Mouse (Mus musculus) intestine, postnatal 0 days (tissue): ENCODE data around the gene Hps3. TPM values are rescaled to one million over a fixed set of nuclear protein-coding genes. Genes with fewer than 3 reads are reported as not detected.

Experiments
- ATAC-seq: fragments of 200-750 bp; cut with Nextera tagmentation; 2 replicates; pipeline ENCODE4 v1.8.0; 2017; ENCODE audit warnings: mild to moderate bottlenecking, moderate TSS enrichment, moderate library complexity
- H3K27ac ChIP-seq: fragments of 300-500 bp; sonication (generic); 2 replicates; pipeline ENCODE4 v1.5.1; 2014; ENCODE audit warnings: mild to moderate bottlenecking, low read depth, low read length, moderate library complexity
- H3K27me3 ChIP-seq: fragments of 300-500 bp; sonication (generic); replicated peaks from 2 replicates; pipeline ENCODE4 v1.6.1; 2014; ENCODE audit warnings: low read length, mixed read lengths; ENCODE audit not compliant: control insufficient read depth, insufficient read depth
- H3K36me3 ChIP-seq: fragments of 300-500 bp; sonication (generic); 2 replicates; pipeline ENCODE4 v1.6.1; 2014; ENCODE audit warnings: mild to moderate bottlenecking, moderate library complexity; ENCODE audit not compliant: control insufficient read depth, insufficient read depth
- H3K4me1 ChIP-seq: fragments of 300-500 bp; sonication (generic); replicated peaks from 2 replicates; pipeline ENCODE4 v1.6.1; 2014; ENCODE audit warnings: antibody characterized with exemption, low read length, mixed read lengths; ENCODE audit not compliant: control insufficient read depth, insufficient read depth
- H3K4me2 ChIP-seq: fragments of 300-500 bp; sonication (generic); replicated peaks from 2 replicates; pipeline ENCODE4 v1.6.1; 2014; ENCODE audit warnings: low read depth, mild to moderate bottlenecking, moderate library complexity
- H3K4me3 ChIP-seq: fragments of 300-500 bp; sonication (generic); 2 replicates; pipeline ENCODE4 v1.5.1; 2014; ENCODE audit warnings: low read depth, low read length
- H3K9ac ChIP-seq: fragments of 300-500 bp; sonication (generic); 2 replicates; pipeline ENCODE4 v1.6.1; 2014; ENCODE audit warnings: mild to moderate bottlenecking, low read depth, low read length
- H3K9me3 ChIP-seq: fragments of 300-500 bp; sonication (generic); 2 replicates; pipeline ENCODE4 v1.6.1; 2016; ENCODE audit warnings: mixed run types; ENCODE audit not compliant: control insufficient read depth
- CTCF ChIP-seq: sonication (generic); IDR thresholded peaks from 2 replicates; pipeline ENCODE4 v1.5.1; 2016; ENCODE audit warnings: low read depth, mild to moderate bottlenecking, control low read depth, antibody characterized with exemption, moderate library complexity
- WGBS: fragments of 180-500 bp; shearing (Covaris S2); extraction: QIAGEN DNeasy Blood & Tissue Kit; methylation state at CpG from one replicate; pipeline ENCODE4 v1.1.7; 2014; 5-methylcytosine and 5-hydroxymethylcytosine counted together
- polyA plus RNA-seq: library from polyadenylated mRNA; unstranded; fragments of >200 nt; fragmentation: Nextera tagmentation; extraction: Ambion mirVana; gene quantifications from 2 replicates; pipeline ENCODE4 v1.2.1, GENCODE M21; 2015

Hps3 gene
- polyA plus RNA-seq, 1 experiment from 2014 or later = 6.0 TPM

- H3K27ac ChIP-seq = no peak overlapping the region
- ATAC-seq = no peak
- H3K27me3 ChIP-seq = no peaks in the 10 kb centered on the region
- 0 out of 2 replicates have a peak, but pooled peaks cover under 1% of the 10 kb centered on the region for H3K36me3 ChIP-seq
- no peaks in the 10 kb centered on the region for H3K4me1 ChIP-seq
- WGBS = 81% methylated on average over 3 of the region's 3 CpGs
- no peak for TF ChIP-seq CTCF
- no peak overlapping the region for H3K4me3 ChIP-seq
- H3K9ac ChIP-seq = no peak overlapping the region
- H3K9me3 ChIP-seq = no peaks in the 10 kb centered on the region
- H3K4me2 ChIP-seq = no peak overlapping the region
Measured at GRCm38 (mm10) chr3:19990031-19990430, 45.1 kb downstream of the Hps3 start.

- no peak overlapping the region for H3K4me3 ChIP-seq
- TF ChIP-seq CTCF = no peak
Measured at GRCm38 (mm10) chr3:19986123-19986522, 49.0 kb downstream of the Hps3 start.

DNA sequence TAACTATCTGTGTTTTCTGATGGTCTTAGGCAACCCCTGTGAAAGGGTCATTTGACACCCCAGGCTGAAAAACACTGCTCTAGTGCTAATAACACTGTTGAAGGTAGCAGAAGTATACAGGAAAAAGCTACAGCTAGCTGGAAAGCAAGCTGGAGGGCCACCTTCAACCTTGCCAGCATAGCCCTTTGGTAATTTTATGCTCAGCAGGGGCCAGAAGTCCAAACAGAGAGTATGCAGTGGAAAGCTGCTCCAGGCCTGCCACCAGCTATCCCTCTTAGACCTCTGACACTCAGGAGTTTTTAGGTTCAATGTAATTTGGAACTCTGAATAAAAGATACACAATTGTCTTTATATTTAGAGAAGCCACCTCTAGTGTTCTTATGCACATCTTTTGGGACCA, 52.3 kb downstream of the Hps3 start:
- Histone ChIP-seq H3K9ac (no peak overlapping the region), H3K4me2 (no peak overlapping the region), H3K27ac (no peak overlapping the region), H3K36me3 (no peaks in the 10 kb centered on the region), H3K27me3 (no peaks in the 10 kb centered on the region), H3K4me1 (no peaks in the 10 kb centered on the region), H3K9me3 (no peaks in the 10 kb centered on the region), H3K4me3 (no peak overlapping the region)
- no peak for TF ChIP-seq CTCF
- no peak for ATAC-seq

More at GRCm38 (mm10) chr3:19986123-19986522, 49.0 kb downstream of the Hps3 start:
- H3K27me3 ChIP-seq = no peaks in the 10 kb centered on the region
- no peaks in the 10 kb centered on the region for H3K36me3 ChIP-seq
- H3K27ac ChIP-seq = no peak overlapping the region
- 64% methylated on average over 3 of the region's 3 CpGs for WGBS
- no peaks in the 10 kb centered on the region for H3K9me3 ChIP-seq
- no peak for ATAC-seq
- H3K4me2 ChIP-seq = no peak overlapping the region
- no peaks in the 10 kb centered on the region for H3K4me1 ChIP-seq
- H3K9ac ChIP-seq = no peak overlapping the region

DNA sequence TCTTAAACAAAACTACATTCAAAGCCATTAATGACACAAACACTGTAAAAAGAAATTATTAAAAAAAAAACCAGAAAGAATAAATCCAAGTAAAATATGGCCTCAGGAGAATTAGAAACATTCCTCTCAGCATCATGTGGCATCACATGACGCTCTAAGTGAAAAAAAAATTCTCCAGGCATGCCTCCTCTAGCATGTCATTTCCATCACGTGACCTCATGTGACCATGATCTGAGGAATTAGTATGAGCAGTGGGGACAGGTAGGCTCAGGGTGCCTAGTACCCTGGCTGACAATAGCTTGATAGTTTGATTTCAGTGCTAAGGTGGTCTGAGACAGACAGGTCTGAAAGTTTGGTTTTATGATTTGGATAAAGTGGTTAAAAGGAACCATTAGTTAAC, 54.0 kb downstream of the Hps3 start:
- Histone ChIP-seq H3K9ac (no peak overlapping the region), H3K27ac (no peak overlapping the region), H3K27me3 (no peaks in the 10 kb centered on the region), H3K4me3 (no peak overlapping the region), H3K4me2 (no peak overlapping the region), H3K36me3 (no peaks in the 10 kb centered on the region), H3K9me3 (no peaks in the 10 kb centered on the region), H3K4me1 (no peaks in the 10 kb centered on the region)
- no peak for ATAC-seq
- no peak for TF ChIP-seq CTCF
- WGBS = 81% methylated on average over 2 of the region's 2 CpGs

GRCm38 (mm10) chr3:19978474-19978873, 56.6 kb downstream of the Hps3 start:
- no peaks in the 10 kb centered on the region for H3K4me1 ChIP-seq
- H3K9me3 ChIP-seq = no peaks in the 10 kb centered on the region
- no peak overlapping the region for H3K9ac ChIP-seq
- TF ChIP-seq CTCF = no peak
- H3K27ac ChIP-seq = no peak overlapping the region
- H3K4me3 ChIP-seq = no peak overlapping the region
- 40% methylated on average over 4 of the region's 4 CpGs for WGBS
- H3K27me3 ChIP-seq = no peaks in the 10 kb centered on the region
- peak; percentile 36; the same call in 1 of the 2 replicates for ATAC-seq
- no peak overlapping the region for H3K4me2 ChIP-seq
- no peaks in the 10 kb centered on the region for H3K36me3 ChIP-seq

- Histone ChIP-seq H3K27me3 (no peaks in the 10 kb centered on the region), H3K4me2 (no peak overlapping the region), H3K36me3 (no peaks in the 10 kb centered on the region), H3K27ac (no peak overlapping the region), H3K9me3 (no peaks in the 10 kb centered on the region), H3K4me3 (no peak overlapping the region), H3K9ac (no peak overlapping the region), H3K4me1 (no peaks in the 10 kb centered on the region)
- ATAC-seq = no peak
- TF ChIP-seq CTCF = no peak
- 83% methylated on average over 4 of the region's 4 CpGs for WGBS
Measured at GRCm38 (mm10) chr3:19966072-19966471, 69.0 kb downstream of the Hps3 start.

GRCm38 (mm10) chr3:19965239-19965638, 69.9 kb downstream of the Hps3 start:
- no peak overlapping the region for H3K9ac ChIP-seq
- no peaks in the 10 kb centered on the region for H3K27me3 ChIP-seq
- no peak overlapping the region; the same call in 1 of the 2 replicates for H3K27ac ChIP-seq
- no peak overlapping the region for H3K4me3 ChIP-seq
- peak; percentile 74 for ATAC-seq
- no peak for TF ChIP-seq CTCF
- WGBS = 52% methylated on average over 5 of the region's 5 CpGs
- no peaks in the 10 kb centered on the region for H3K4me1 ChIP-seq
- H3K36me3 ChIP-seq = no peaks in the 10 kb centered on the region
- H3K4me2 ChIP-seq = no peak overlapping the region
- H3K9me3 ChIP-seq = no peaks in the 10 kb centered on the region
